Mouse (Mus musculus): ENCODE results near the gene Arf1. TPM values are rescaled to one million over a fixed set of nuclear protein-coding genes. Genes with fewer than 3 reads are reported as not detected.

Gene Arf1
- polyA plus RNA-seq, 1 experiment: 565 TPM

GRCm38 (mm10) chr11:59248101-59248500 is 20.0 kb upstream of the Arf1 start:
- TF ChIP-seq POLR2A (IDR thresholded peaks at IDR 0.05; ENCODE audit: borderline replicate concordance, extremely low read depth, insufficient read depth, insufficient read length, poor library complexity, severe bottlenecking) (no peak), CTCF (IDR thresholded peaks at IDR 0.05; ENCODE audit: borderline replicate concordance, extremely low read depth, insufficient read depth, insufficient read length) (no peak)

GRCm38 (mm10) chr11:59243856-59244255 is 15.8 kb upstream of the Arf1 start:
- no peak for DNase-seq (ENCODE audit: low read depth)
- TF ChIP-seq POLR2A (IDR thresholded peaks at IDR 0.05; ENCODE audit: borderline replicate concordance, extremely low read depth, insufficient read depth, insufficient read length, poor library complexity, severe bottlenecking): no peak
- TF ChIP-seq CTCF (IDR thresholded peaks at IDR 0.05; ENCODE audit: borderline replicate concordance, extremely low read depth, insufficient read depth, insufficient read length): no peak

More at GRCm38 (mm10) chr11:59248101-59248500, 20.0 kb upstream of the Arf1 start:
- no peak for DNase-seq (ENCODE audit: low read depth)

GRCm38 (mm10) chr11:59241841-59242240 is 13.8 kb upstream of the Arf1 start:
- DNase-seq (ENCODE audit: low read depth): peak; percentile 22
- TF ChIP-seq CTCF (IDR thresholded peaks at IDR 0.05; ENCODE audit: borderline replicate concordance, extremely low read depth, insufficient read depth, insufficient read length): no peak
- TF ChIP-seq POLR2A (IDR thresholded peaks at IDR 0.05; ENCODE audit: borderline replicate concordance, extremely low read depth, insufficient read depth, insufficient read length, poor library complexity, severe bottlenecking): no peak

GRCm38 (mm10) chr11:59239796-59240195 is 11.7 kb upstream of the Arf1 start:
- TF ChIP-seq POLR2A (IDR thresholded peaks at IDR 0.05; ENCODE audit: borderline replicate concordance, extremely low read depth, insufficient read depth, insufficient read length, poor library complexity, severe bottlenecking): no peak
- TF ChIP-seq CTCF (IDR thresholded peaks at IDR 0.05; ENCODE audit: borderline replicate concordance, extremely low read depth, insufficient read depth, insufficient read length): no peak
- DNase-seq (ENCODE audit: low read depth): no peak

GRCm38 (mm10) chr11:59239428-59239785 is 11.3 kb upstream of the Arf1 start:
- TF ChIP-seq CTCF (IDR thresholded peaks at IDR 0.05; ENCODE audit: borderline replicate concordance, extremely low read depth, insufficient read depth, insufficient read length) (no peak), POLR2A (IDR thresholded peaks at IDR 0.05; ENCODE audit: borderline replicate concordance, extremely low read depth, insufficient read depth, insufficient read length, poor library complexity, severe bottlenecking) (no peak)
- DNase-seq (ENCODE audit: low read depth): no peak

- TF ChIP-seq CTCF (IDR thresholded peaks at IDR 0.05; ENCODE audit: borderline replicate concordance, extremely low read depth, insufficient read depth, insufficient read length) (peak; percentile 59), POLR2A (IDR thresholded peaks at IDR 0.05; ENCODE audit: borderline replicate concordance, extremely low read depth, insufficient read depth, insufficient read length, poor library complexity, severe bottlenecking) (no peak)
- peak; percentile 88 for DNase-seq (ENCODE audit: low read depth)
These were observed 10.7 kb upstream of the Arf1 start for GRCm38 (mm10) chr11:59238525-59239427.

- TF ChIP-seq POLR2A (IDR thresholded peaks at IDR 0.05; ENCODE audit: borderline replicate concordance, extremely low read depth, insufficient read depth, insufficient read length, poor library complexity, severe bottlenecking) (no peak), CTCF (IDR thresholded peaks at IDR 0.05; ENCODE audit: borderline replicate concordance, extremely low read depth, insufficient read depth, insufficient read length) (peak; percentile 10; the same call in 1 of the 2 replicates)
- no peak for DNase-seq (ENCODE audit: low read depth)
These were observed 4.7 kb upstream of the Arf1 start for GRCm38 (mm10) chr11:59232797-59233196.

- peak; percentile 80 for TF ChIP-seq CTCF (IDR thresholded peaks at IDR 0.05; ENCODE audit: borderline replicate concordance, extremely low read depth, insufficient read depth, insufficient read length)
- no peak for TF ChIP-seq POLR2A (IDR thresholded peaks at IDR 0.05; ENCODE audit: borderline replicate concordance, extremely low read depth, insufficient read depth, insufficient read length, poor library complexity, severe bottlenecking)
- DNase-seq (ENCODE audit: low read depth): peak; percentile 58
These were observed 2.2 kb upstream of the Arf1 start for GRCm38 (mm10) chr11:59230144-59230760.

- no peak for TF ChIP-seq CTCF (IDR thresholded peaks at IDR 0.05; ENCODE audit: borderline replicate concordance, extremely low read depth, insufficient read depth, insufficient read length)
- no peak for TF ChIP-seq POLR2A (IDR thresholded peaks at IDR 0.05; ENCODE audit: borderline replicate concordance, extremely low read depth, insufficient read depth, insufficient read length, poor library complexity, severe bottlenecking)
These were observed 407 bp downstream of the Arf1 start for GRCm38 (mm10) chr11:59227604-59228121.

GRCm38 (mm10) chr11:59226787-59227603 is 1.1 kb downstream of the Arf1 start:
- DNase-seq (ENCODE audit: low read depth): no peak
- no peak for TF ChIP-seq POLR2A (IDR thresholded peaks at IDR 0.05; ENCODE audit: borderline replicate concordance, extremely low read depth, insufficient read depth, insufficient read length, poor library complexity, severe bottlenecking)
- no peak for TF ChIP-seq CTCF (IDR thresholded peaks at IDR 0.05; ENCODE audit: borderline replicate concordance, extremely low read depth, insufficient read depth, insufficient read length)

More at GRCm38 (mm10) chr11:59227604-59228121, 407 bp downstream of the Arf1 start:
- no peak for DNase-seq (ENCODE audit: low read depth)
